Mouse (Mus musculus) C2C12 (cell line): ENCODE measurements around the gene Mpp3.

Experiments
- CTCF ChIP-seq: IDR thresholded peaks from one replicate; pipeline ENCODE4 v1.5.1; 2011; ENCODE audit not compliant: control insufficient read depth, insufficient read depth, insufficient read length
- FOSL1 ChIP-seq: IDR thresholded peaks from one replicate; pipeline ENCODE4 v1.8.0; 2011; ENCODE audit warnings: mild to moderate bottlenecking, low read length; ENCODE audit not compliant: poor library complexity, insufficient read depth, severe bottlenecking
- MAX ChIP-seq: IDR thresholded peaks from one replicate; pipeline ENCODE4 v1.6.1; 2011; ENCODE audit warnings: mild to moderate bottlenecking, control low read depth
- USF1 ChIP-seq: IDR thresholded peaks from one replicate; pipeline ENCODE4 v1.6.1; 2011; ENCODE audit warnings: low read depth, mild to moderate bottlenecking, control low read depth, moderate library complexity

DNA sequence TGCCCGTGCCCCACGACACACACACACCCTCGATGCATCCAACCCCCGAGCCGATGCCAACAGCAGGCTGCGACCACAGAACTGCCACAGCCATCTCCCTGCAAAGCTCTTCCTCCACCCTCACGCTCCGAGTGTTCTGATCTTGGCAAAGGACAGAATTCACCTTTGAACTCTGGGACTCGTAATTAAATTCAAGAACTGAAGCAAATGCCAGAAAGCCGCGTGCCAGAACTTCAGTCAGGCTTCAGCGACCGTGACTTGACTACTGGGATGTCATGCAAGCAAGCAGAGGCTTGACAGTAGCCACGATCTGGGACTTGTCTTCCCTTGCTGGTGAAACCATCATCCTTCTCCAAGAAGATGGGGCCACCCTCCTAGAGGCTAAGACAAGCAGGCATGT is 45.5 kb upstream of the Mpp3 start:
- TF ChIP-seq CTCF (no peak), MAX (no peak), USF1 (no peak), FOSL1 (no peak)
